Mouse (Mus musculus) CH12.LX (cell line): ENCODE data around the gene Selenoo. TPM values are rescaled to one million over a fixed set of nuclear protein-coding genes. Genes with fewer than 3 reads are reported as not detected.

Experiments used
- DNase-seq: peaks from one replicate; pipeline ENCODE4 v3.0.0-alpha.2; 2013; ENCODE audit errors: extremely low read depth
- H3K27ac ChIP-seq: 2 replicates; pipeline ENCODE4 v1.5.1; 2012; ENCODE audit warnings: low read depth, mild to moderate bottlenecking, control low read depth, moderate library complexity; ENCODE audit not compliant: insufficient read depth
- H3K27me3 ChIP-seq: replicated peaks from 2 replicates; pipeline ENCODE3; 2012; ENCODE audit warnings: inconsistent platforms
- H3K36me3 ChIP-seq, 2 experiments: replicated peaks in 1 of 2; 2 replicates each; pipeline versions ENCODE3 to v1.6.1; 2012; ENCODE audit warnings: inconsistent platforms in 1 of 2, low read length in 1 of 2, mild to moderate bottlenecking in 1 of 2, mixed read lengths in 1 of 2, moderate library complexity in 1 of 2; ENCODE audit not compliant: control insufficient read depth in 1 of 2, insufficient read depth in 1 of 2
- H3K4me1 ChIP-seq, 2 experiments: 2 replicates each; pipeline ENCODE4 v1.6.1; 2012; ENCODE audit warnings: inconsistent platforms in 1 of 2, moderate library complexity in 1 of 2; ENCODE audit not compliant: insufficient read depth in 2 of 2, control insufficient read depth in 1 of 2
- H3K4me2 ChIP-seq: 2 replicates; pipeline ENCODE4 v1.6.1; 2012; ENCODE audit warnings: low read depth, mild to moderate bottlenecking, control low read depth; ENCODE audit not compliant: poor library complexity, insufficient read depth, severe bottlenecking
- H3K4me3 ChIP-seq, 3 experiments: fragments of 150-350 bp in 1 of 3; sonication (generic) in 1 of 3; replicated peaks in 1 of 3; 2 replicates each; pipeline versions ENCODE3 to v1.5.1; 2011 to 2012; ENCODE audit warnings: low read depth in 2 of 3, low read length in 2 of 3, mild to moderate bottlenecking in 2 of 3, moderate library complexity in 2 of 3, control low read depth in 1 of 3, improper control_type of control experiment in 1 of 3, inconsistent platforms in 1 of 3, mixed read lengths in 1 of 3; ENCODE audit not compliant: poor library complexity in 1 of 3
- H3K79me2 ChIP-seq: replicated peaks from 2 replicates; pipeline ENCODE4 v1.6.1; 2012; ENCODE audit warnings: mild to moderate bottlenecking, moderate library complexity; ENCODE audit not compliant: control insufficient read depth, poor library complexity, insufficient read depth, severe bottlenecking; ENCODE audit errors: extremely low read depth
- H3K9ac ChIP-seq: 2 replicates; pipeline ENCODE4 v1.6.1; 2012; ENCODE audit warnings: low read depth, mild to moderate bottlenecking, control low read depth, moderate library complexity; ENCODE audit not compliant: insufficient read depth
- H3K9me3 ChIP-seq: replicated peaks from 2 replicates; pipeline ENCODE3; 2012; ENCODE audit warnings: low read length, inconsistent platforms, mixed read lengths
- BHLHE40 ChIP-seq: IDR thresholded peaks from 2 replicates; pipeline ENCODE4 v1.6.1; 2011; ENCODE audit warnings: mild to moderate bottlenecking, low read depth, low read length, improper control_type of control experiment
- EP300 ChIP-seq: IDR thresholded peaks from 2 replicates; pipeline ENCODE4 v1.6.1; 2011; ENCODE audit warnings: low read length, improper control_type of control experiment
- ETS1 ChIP-seq: conservative IDR thresholded peaks from 2 replicates; pipeline ENCODE4 v1.6.1; 2012; ENCODE audit warnings: low read depth, mild to moderate bottlenecking, inconsistent platforms, low read length, improper control_type of control experiment, moderate library complexity
- GABPA ChIP-seq: IDR thresholded peaks from 2 replicates; pipeline ENCODE4 v1.6.1; 2012; ENCODE audit warnings: low read depth, low read length, improper control_type of control experiment, inconsistent platforms; ENCODE audit not compliant: insufficient replicate concordance
- IRF4 ChIP-seq: IDR thresholded peaks from 2 replicates; pipeline ENCODE4 v1.6.1; 2014; ENCODE audit warnings: low read depth, mild to moderate bottlenecking, inconsistent platforms, low read length, improper control_type of control experiment
- JUND ChIP-seq: conservative IDR thresholded peaks from 2 replicates; pipeline ENCODE4 v1.6.1; 2011; ENCODE audit warnings: low read depth, low read length, improper control_type of control experiment
- MAZ ChIP-seq: IDR thresholded peaks from 2 replicates; pipeline ENCODE4 v1.6.1; 2012; ENCODE audit warnings: low read depth, mild to moderate bottlenecking, inconsistent platforms, low read length, improper control_type of control experiment, moderate library complexity
- MEF2A ChIP-seq: IDR thresholded peaks from 2 replicates; pipeline ENCODE4 v1.6.1; 2014; ENCODE audit warnings: low read depth, mild to moderate bottlenecking, inconsistent platforms, low read length, improper control_type of control experiment, borderline replicate concordance
- MXI1 ChIP-seq: IDR thresholded peaks from 2 replicates; pipeline ENCODE4 v1.6.1; 2011; ENCODE audit warnings: mild to moderate bottlenecking, low read depth, low read length, improper control_type of control experiment
- POLR2AphosphoS2 ChIP-seq: IDR thresholded peaks from 2 replicates; pipeline ENCODE4 v1.6.1; 2011; ENCODE audit warnings: low read depth, low read length, improper control_type of control experiment
- RCOR1 ChIP-seq: conservative IDR thresholded peaks from 2 replicates; pipeline ENCODE4 v1.6.1; 2012; ENCODE audit warnings: low read depth, mild to moderate bottlenecking, inconsistent platforms, low read length, improper control_type of control experiment
- SIN3A ChIP-seq: IDR thresholded peaks from 2 replicates; pipeline ENCODE4 v1.6.1; 2012; ENCODE audit warnings: low read length, improper control_type of control experiment, inconsistent platforms
- TCF12 ChIP-seq: IDR thresholded peaks from 2 replicates; pipeline ENCODE4 v1.6.1; 2014; ENCODE audit warnings: low read depth, mild to moderate bottlenecking, inconsistent platforms, low read length, improper control_type of control experiment
- USF2 ChIP-seq: conservative IDR thresholded peaks from 2 replicates; pipeline ENCODE4 v1.6.1; 2011; ENCODE audit warnings: low read depth, low read length, improper control_type of control experiment
- ZC3H11A ChIP-seq: IDR thresholded peaks from 2 replicates; pipeline ENCODE4 v1.6.1; 2012; ENCODE audit warnings: low read depth, mild to moderate bottlenecking, inconsistent platforms, low read length, improper control_type of control experiment
- ZNF384 ChIP-seq: IDR thresholded peaks from 2 replicates; pipeline ENCODE4 v1.6.1; 2012; ENCODE audit warnings: low read depth, low read length, improper control_type of control experiment, inconsistent platforms
- dilution Hi-C: fragments of 300-500 bp; cut with MboI; formaldehyde crosslinking; loops from 2 replicates; pipeline ENCODE4 v1.14.3; 2020; ENCODE audit warnings: low sequenced_read_pairs; ENCODE audit not compliant: extremely low pct_unique_long_range_greater_than_20kb, extremely low pct_ligation_motif_present
- in situ Hi-C: fragments of 300-500 bp; cut with MboI; formaldehyde crosslinking; loops from 3 replicates; pipeline ENCODE4 v1.14.3; 2019; ENCODE audit warnings: low sequenced_read_pairs, low pct_ligation_motif_present, low pct_unique_long_range_greater_than_20kb, mixed read lengths
- polyA plus RNA-seq: library from polyadenylated mRNA; unstranded; fragments of >175 nt; gene quantifications from 2 replicates; pipeline ENCODE4 v1.2.1, GENCODE M21; 2012; ENCODE audit warnings: low read depth; ENCODE audit not compliant: insufficient read length
- total RNA-seq, 2 experiments: library from RNA; depleted of rRNA; stranded (reverse); fragments of 300-350 nt in 1 of 2; fragments of >200 nt in 1 of 2; gene quantifications; 2 replicates each; pipeline ENCODE4 v1.2.3; 2012 to 2014

The Selenoo gene
- total and polyA plus RNA-seq, 3 experiments: 3.7 to 11.7 (median 8.7) TPM

GRCm38 (mm10) chr15:89146537-89146936, 57.7 kb downstream of the Selenoo start:
- no peak overlapping the region for H3K4me3 ChIP-seq
- H3K79me2 ChIP-seq: no peaks in the 10 kb centered on the region
- peaks cover 26% of the 10 kb centered on the region for H3K27me3 ChIP-seq
- no peak overlapping the region for H3K4me2 ChIP-seq
- dilution Hi-C loops (no loop called here), in situ Hi-C loops (no loop called here)
- H3K27ac ChIP-seq: no peak overlapping the region
- no peaks in the 10 kb centered on the region for H3K9me3 ChIP-seq
- peaks cover 7 to 27% of the 10 kb centered on the region in 2 experiments for H3K36me3 ChIP-seq
- H3K4me1 ChIP-seq: peaks cover 14 to 31% of the 10 kb centered on the region in 2 experiments
- H3K9ac ChIP-seq: no peak overlapping the region
- no peak for TF ChIP-seq RCOR1
- DNase-seq: no peak

- no peak overlapping the region for H3K9ac ChIP-seq
- H3K4me2 ChIP-seq: no peak overlapping the region
- peaks cover 14 to 31% of the 10 kb centered on the region in 2 experiments for H3K4me1 ChIP-seq
- H3K4me3 ChIP-seq: no peak overlapping the region
- in situ Hi-C loops (no loop called here), dilution Hi-C loops (no loop called here)
- TF ChIP-seq JUND (no peak), ZC3H11A (no peak), MAZ (no peak), IRF4 (no peak), TCF12 (no peak), ZNF384 (no peak), EP300 (no peak), BHLHE40 (no peak), ETS1 (no peak), POLR2AphosphoS2 (no peak), MEF2A (no peak), RCOR1 (no peak), SIN3A (no peak), GABPA (no peak), USF2 (no peak), MXI1 (no peak)
- no peak overlapping the region for H3K27ac ChIP-seq
- H3K27me3 ChIP-seq: peaks cover 27% of the 10 kb centered on the region
- DNase-seq: no peak
- no peaks in the 10 kb centered on the region for H3K9me3 ChIP-seq
- H3K36me3 ChIP-seq: peaks cover 7 to 27% of the 10 kb centered on the region in 2 experiments
- no peaks in the 10 kb centered on the region for H3K79me2 ChIP-seq
Measured at GRCm38 (mm10) chr15:89147024-89147423, 58.1 kb downstream of the Selenoo start.
